Mouse (Mus musculus) kidney, postnatal 0 days (tissue): ENCODE measurements around the gene Nol3. TPM values are rescaled to one million over a fixed set of nuclear protein-coding genes. Genes with fewer than 3 reads are reported as not detected.

Source experiments
- ATAC-seq: fragments of 200-750 bp; cut with Nextera tagmentation; replicated peaks from 2 replicates; pipeline ENCODE4 v1.8.0; 2017; ENCODE audit warnings: low read depth, moderate number of reproducible peaks, moderate TSS enrichment, moderate library complexity; ENCODE audit not compliant: low FRiP score
- DNase-seq: peaks from one replicate; pipeline ENCODE4 v3.0.0-alpha.2; 2016; ENCODE audit warnings: low spot score
- H3K27ac ChIP-seq: fragments of 300-500 bp; sonication (generic); 2 replicates; pipeline ENCODE4 v1.5.1; 2014; ENCODE audit warnings: mild to moderate bottlenecking
- H3K27me3 ChIP-seq: fragments of 300-500 bp; sonication (generic); 2 replicates; pipeline ENCODE4 v1.6.1; 2014; ENCODE audit warnings: low read length, mixed read lengths; ENCODE audit not compliant: insufficient read depth
- H3K36me3 ChIP-seq: fragments of 300-500 bp; sonication (generic); 2 replicates; pipeline ENCODE4 v1.6.1; 2014; ENCODE audit warnings: low read length, mixed read lengths; ENCODE audit not compliant: insufficient read depth
- H3K4me1 ChIP-seq: fragments of 300-500 bp; sonication (generic); replicated peaks from 2 replicates; pipeline ENCODE4 v1.6.1; 2014; ENCODE audit warnings: antibody characterized with exemption, low read length, mixed read lengths; ENCODE audit not compliant: insufficient read depth
- H3K4me2 ChIP-seq: fragments of 300-500 bp; sonication (generic); 2 replicates; pipeline ENCODE4 v1.6.1; 2014; ENCODE audit warnings: mild to moderate bottlenecking, low read length, moderate library complexity, mixed read lengths
- H3K4me3 ChIP-seq: fragments of 300-500 bp; sonication (generic); replicated peaks from 2 replicates; pipeline ENCODE4 v1.5.1; 2014; ENCODE audit warnings: low read depth, low read length
- H3K9ac ChIP-seq: fragments of 300-500 bp; sonication (generic); 2 replicates; pipeline ENCODE4 v1.6.1; 2014; ENCODE audit warnings: low read depth, low read length
- H3K9me3 ChIP-seq: fragments of 300-500 bp; sonication (generic); replicated peaks from 2 replicates; pipeline ENCODE4 v1.6.1; 2016; ENCODE audit warnings: low read length, inconsistent platforms, mixed read lengths
- CTCF ChIP-seq: IDR thresholded peaks from 2 replicates; pipeline ENCODE4 v1.5.1; 2016; ENCODE audit warnings: antibody characterized with exemption, low read depth, mild to moderate bottlenecking, moderate library complexity
- WGBS: fragments of 180-500 bp; shearing (Covaris S2); extraction: QIAGEN DNeasy Blood & Tissue Kit; methylation state at CpG from one replicate; pipeline ENCODE4 v1.1.7; 2014; 5-methylcytosine and 5-hydroxymethylcytosine counted together
- polyA plus RNA-seq: library from polyadenylated mRNA; unstranded; fragments of >200 nt; fragmentation: Nextera tagmentation; extraction: Ambion mirVana; gene quantifications from 2 replicates; pipeline ENCODE4 v1.2.1, GENCODE M21; 2015

The Nol3 gene
- polyA plus RNA-seq, 1 experiment from 2014 or later = 0.29 TPM

GRCm38 (mm10) chr8:105263244-105263912 lies 12.6 kb upstream of the Nol3 start:
- peaks cover 12% of the 10 kb centered on the region; the same call in 1 of the 2 replicates for H3K4me1 ChIP-seq
- no peak for DNase-seq
- H3K36me3 ChIP-seq = no peaks in the 10 kb centered on the region
- 41% methylated on average over 16 of the region's 16 CpGs for WGBS
- 0 out of 2 replicates have a peak, but pooled peaks cover 28% of the 10 kb centered on the region for H3K27me3 ChIP-seq
- no peak overlapping the region for H3K27ac ChIP-seq
- no peak for ATAC-seq
- no peaks in the 10 kb centered on the region for H3K9me3 ChIP-seq
- TF ChIP-seq CTCF = no peak; the same call in 1 of the 2 replicates
- peak overlapping the region; percentile 48; the same call in 1 of the 2 replicates for H3K4me3 ChIP-seq
- H3K4me2 ChIP-seq = peak overlapping the region; percentile 79
- H3K9ac ChIP-seq = no peak overlapping the region

- WGBS = 1% methylated on average over 54 of the region's 54 CpGs
- H3K4me1 ChIP-seq = peaks cover 13% of the 10 kb centered on the region; the same call in 1 of the 2 replicates
- peak within 1 kb of the TSS; percentile 48 for H3K4me3 ChIP-seq
- H3K9ac ChIP-seq = peak within 1 kb of the TSS; percentile 56
- no peaks in the 10 kb centered on the region for H3K9me3 ChIP-seq
- TF ChIP-seq CTCF = no peak; the same call in 1 of the 2 replicates
- H3K27ac ChIP-seq = no peak within 1 kb of the TSS
- peak; percentile 52 for ATAC-seq
- H3K4me2 ChIP-seq = peak within 1 kb of the TSS; percentile 79
- peaks cover 31% of the 10 kb centered on the region for H3K27me3 ChIP-seq
- peak; percentile 79 for DNase-seq
- H3K36me3 ChIP-seq = no peaks in the 10 kb centered on the region
Measured at GRCm38 (mm10) chr8:105264024-105264982, 11.6 kb upstream of the Nol3 start, which contains the start of the genes Tradd and Fbxl8. TSS of gene Tradd (minus strand) at chr8:105264609. TSS of gene Fbxl8 (plus strand) at chr8:105264648.

- Histone ChIP-seq H3K9me3 (no peaks in the 10 kb centered on the region), H3K36me3 (no peaks in the 10 kb centered on the region), H3K4me2 (peak overlapping the region; percentile 79), H3K4me1 (peaks cover 15% of the 10 kb centered on the region; the same call in 1 of the 2 replicates), H3K27me3 (peaks cover 38% of the 10 kb centered on the region), H3K27ac (no peak overlapping the region), H3K4me3 (peak overlapping the region; percentile 48), H3K9ac (peak overlapping the region; percentile 56; the same call in 1 of the 2 replicates)
- DNase-seq (peak; percentile 27), ATAC-seq (no peak)
- no peak for TF ChIP-seq CTCF
- WGBS = 5% methylated on average over 10 of the region's 10 CpGs
Measured at GRCm38 (mm10) chr8:105265128-105265527, 10.8 kb upstream of the Nol3 start.

- H3K4me2 ChIP-seq = no peak overlapping the region
- H3K27ac ChIP-seq = no peak overlapping the region
- H3K27me3 ChIP-seq = peaks cover 54% of the 10 kb centered on the region
- DNase-seq (no peak), ATAC-seq (no peak)
- H3K4me1 ChIP-seq = peaks cover 15% of the 10 kb centered on the region; the same call in 1 of the 2 replicates
- no peak overlapping the region for H3K9ac ChIP-seq
- no peaks in the 10 kb centered on the region for H3K36me3 ChIP-seq
- no peak for TF ChIP-seq CTCF
- 31% methylated on average over 13 of the region's 13 CpGs for WGBS
- H3K9me3 ChIP-seq = no peaks in the 10 kb centered on the region
- H3K4me3 ChIP-seq = no peak overlapping the region
Measured at GRCm38 (mm10) chr8:105266775-105267174, 9.2 kb upstream of the Nol3 start.

GRCm38 (mm10) chr8:105268342-105269074 lies 7.4 kb upstream of the Nol3 start:
- peaks cover 69% of the 10 kb centered on the region for H3K27me3 ChIP-seq
- no peaks in the 10 kb centered on the region for H3K36me3 ChIP-seq
- TF ChIP-seq CTCF = no peak
- H3K9me3 ChIP-seq = no peaks in the 10 kb centered on the region
- peak overlapping the region; percentile 43 for H3K4me3 ChIP-seq
- H3K4me1 ChIP-seq = peaks cover 15% of the 10 kb centered on the region; the same call in 1 of the 2 replicates
- 0 out of 2 replicates have a peak overlapping the region, but pooled peaks have one; percentile 25 for H3K27ac ChIP-seq
- H3K4me2 ChIP-seq = peak overlapping the region; percentile 86
- peak; percentile 40 for DNase-seq
- 1% methylated on average over 65 of the region's 65 CpGs for WGBS
- peak overlapping the region; percentile 40; the same call in 1 of the 2 replicates for H3K9ac ChIP-seq
- 0 out of 2 replicates have a peak, but pooled peaks have one; percentile 15 for ATAC-seq
